Mouse (Mus musculus) effector memory CD4-positive, alpha-beta T cell, adult 7 months (primary cell): ENCODE measurements around the gene Aldh9a1. TPM values are rescaled to one million over a fixed set of nuclear protein-coding genes. Genes with fewer than 3 reads are reported as not detected.

ENCODE experiments used
- polyA plus RNA-seq: library from polyadenylated mRNA; unstranded; fragments of 100-300 nt; shearing (Covaris generic); gene quantifications from one replicate; pipeline ENCODE4 v1.2.1, GENCODE M21; 2017

The Aldh9a1 gene
- 49.3 TPM for polyA plus RNA-seq

DNA sequence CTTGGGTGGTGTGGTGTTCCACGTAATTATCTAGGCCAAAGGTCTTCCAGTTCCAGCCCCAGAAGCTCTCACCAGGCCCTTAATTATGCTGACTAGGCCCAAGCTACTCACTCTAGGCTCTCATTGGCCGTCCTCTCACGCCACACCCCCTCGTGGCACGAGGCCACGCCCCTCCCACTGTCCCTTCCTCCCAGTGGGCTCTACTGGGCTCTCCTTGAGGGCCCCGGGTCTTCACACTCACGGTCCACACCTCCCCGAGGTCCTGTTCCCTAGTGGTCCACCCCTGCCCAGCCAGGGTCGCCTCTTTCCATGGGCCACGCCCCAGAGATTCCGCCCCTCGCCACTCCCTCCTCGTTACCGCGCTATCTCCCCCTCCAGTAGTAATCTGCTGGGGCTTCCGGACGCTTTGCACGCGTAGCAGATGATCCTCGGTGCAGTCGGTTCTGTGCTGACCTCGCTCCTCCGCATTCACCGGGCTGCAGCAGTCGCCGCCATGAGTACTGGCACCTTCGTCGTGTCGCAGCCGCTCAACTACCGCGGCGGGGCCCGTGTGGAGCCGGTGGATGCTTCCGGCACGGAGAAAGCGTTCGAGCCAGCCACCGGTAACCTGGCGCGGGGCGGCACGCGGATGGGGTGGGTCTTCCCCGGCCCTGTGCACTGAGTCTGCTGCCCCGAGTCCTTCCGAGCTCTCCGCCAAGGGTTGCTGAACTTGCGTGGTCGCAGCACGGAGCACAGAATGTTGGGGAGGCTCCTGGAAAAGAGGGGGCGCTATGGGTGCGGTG is at the start of gene Aldh9a1:
Gene Aldh9a1 (plus strand): TSS at position 177 of the 782 bp plus-strand sequence.

GRCm38 (mm10) chr1:167308261-167309054 is 41.3 kb upstream of the Aldh9a1 start, which contains the start of gene Tmco1:
TSS of gene Tmco1 (plus strand) at chr1:167308378.

GRCm38 (mm10) chr1:167393683-167394492 is 44.1 kb downstream of the Aldh9a1 start, which contains the start of gene Mgst3:
TSS of gene Mgst3 (minus strand) at chr1:167393841.

Other genes starting within 250 kb of the Aldh9a1 start
- gene Uck2, start 64.7 kb upstream of the Aldh9a1 start, polyA plus RNA-seq, result 83.7 TPM
- 53.7 TPM for gene Tmco1, start 41.6 kb upstream of the Aldh9a1 start, polyA plus RNA-seq
- 3.5 TPM for gene Mgst3, start 43.9 kb downstream of the Aldh9a1 start, polyA plus RNA-seq
- gene Lrrc52, start 116.8 kb downstream of the Aldh9a1 start, polyA plus RNA-seq, result not detected
- not detected for gene Rxrg, start 248.4 kb downstream of the Aldh9a1 start, polyA plus RNA-seq